Comparison of ENCODE assay signal across 9 mouse cellular contexts in genomic region chr11:5243812-5244748, GRCm38 (mm10). TPM values are rescaled to one million over a fixed set of nuclear protein-coding genes. Genes with fewer than 3 reads are reported as not detected.
A peak's percentile ranks its signal among the peaks of the same experiment; 100 is the strongest.
DNase-seq lines count a peak whose midpoint lies in the region; ATAC-seq and TF ChIP-seq lines count a peak whose summit lies in the region.
"Had no signal": no experiment of that assay in that cellular context is flagged by ENCODE, and none has a peak within 500 bp of the region (broad histone marks: within the 10 kb centered on the region; RNA-seq: fewer than 3 reads in every experiment).

No protein-coding gene starts in this region.

- TF ChIP-seq CTCF in small intestine, adult 2 months (IDR thresholded peaks at IDR 0.05; ENCODE audit: extremely low read depth, insufficient read length, insufficient replicate concordance, low read depth, low read length), result peak; percentile 6; the same call in 1 of the 2 replicates

- peak overlapping the region; percentile 35; the same call in 1 of the 2 replicates for H3K27ac ChIP-seq in forebrain, embryonic 15.5 days (replicated peaks)
- peak overlapping the region; percentile 87 for H3K27ac ChIP-seq in heart, embryonic 16.5 days (ENCODE audit: low read length)
- peak overlapping the region; percentile 14 for H3K27ac ChIP-seq in small intestine, adult 2 months (ENCODE audit: insufficient read depth, low read depth, low read length)

- no peak overlapping the region for H3K9ac ChIP-seq in forebrain, embryonic 15.5 days (replicated peaks)
- peak overlapping the region; percentile 65 for H3K9ac ChIP-seq in heart, embryonic 16.5 days (ENCODE audit: low read length)
- H3K9ac ChIP-seq: neural tube, embryonic 13.5 days had no signal

- WGBS in forebrain, embryonic 15.5 days, result 67% methylated on average over 24 of the region's 24 CpGs
- WGBS in heart, embryonic 16.5 days, result 22% methylated on average over 24 of the region's 24 CpGs
- WGBS in small intestine, adult 2 months, result 22% methylated on average over 24 of the region's 24 CpGs

- H3K4me3 ChIP-seq in forebrain, embryonic 15.5 days, result no peak overlapping the region
- peak overlapping the region; percentile 38 for H3K4me3 ChIP-seq in heart, embryonic 16.5 days (ENCODE audit: low read length)
- peak overlapping the region; percentile 30 for H3K4me3 ChIP-seq in small intestine, adult 2 months (ENCODE audit: low read depth, low read length)
- H3K4me3 ChIP-seq: neural tube, embryonic 13.5 days had no signal

- 0 out of 2 replicates have a peak, but pooled peaks have one; percentile 41 for ATAC-seq in forebrain, embryonic 15.5 days (replicated peaks)
- peak; percentile 68 for ATAC-seq in heart, embryonic 16.5 days (replicated peaks; ENCODE audit: extremely low read depth, insufficient read depth, low FRiP score)

- TF ChIP-seq POLR2A in small intestine, adult 2 months (IDR thresholded peaks at IDR 0.05; ENCODE audit: low read depth, low read length), result no peak

- peak; percentile 52 for DNase-seq in embryo, embryonic 11 days
- no peak for DNase-seq in embryo, embryonic 10 days (ENCODE audit: low spot score)
- DNase-seq in kidney, postnatal 10 days, result peak; percentile 66
- peak; percentile 41 to 68 for DNase-seq in lung, adult 18-20 months
- DNase-seq in cerebellum, adult 9-10 months, result no peak

- no peaks in the 10 kb centered on the region for H3K27me3 ChIP-seq in forebrain, embryonic 15.5 days
- H3K27me3 ChIP-seq in heart, embryonic 16.5 days (ENCODE audit: control insufficient read depth, insufficient read depth, low read length), result no peaks in the 10 kb centered on the region
- no peaks in the 10 kb centered on the region for H3K27me3 ChIP-seq in small intestine, adult 2 months (ENCODE audit: control insufficient read depth, insufficient read depth, low read length)
- H3K27me3 ChIP-seq: neural tube, embryonic 13.5 days had no signal

- no peak overlapping the region for H3K4me2 ChIP-seq in forebrain, embryonic 15.5 days (replicated peaks)
- peak overlapping the region; percentile 67 for H3K4me2 ChIP-seq in heart, embryonic 16.5 days (ENCODE audit: low read depth, low read length)
- H3K4me2 ChIP-seq: neural tube, embryonic 13.5 days had no signal

- H3K9me3 ChIP-seq in forebrain, embryonic 15.5 days, result no peaks in the 10 kb centered on the region
- no peaks in the 10 kb centered on the region for H3K9me3 ChIP-seq in heart, embryonic 16.5 days (replicated peaks; ENCODE audit: control insufficient read depth, low read length)
- H3K9me3 ChIP-seq: neural tube, embryonic 13.5 days had no signal

- peaks cover 21% of the 10 kb centered on the region for H3K4me1 ChIP-seq in forebrain, embryonic 15.5 days
- peaks cover 54% of the 10 kb centered on the region for H3K4me1 ChIP-seq in heart, embryonic 16.5 days (ENCODE audit: control insufficient read depth, insufficient read depth, low read length)
- H3K4me1 ChIP-seq in small intestine, adult 2 months (ENCODE audit: control insufficient read depth, insufficient read depth, insufficient read length, low read length), result peaks cover 3% of the 10 kb centered on the region; the same call in 1 of the 2 replicates

- H3K36me3 ChIP-seq in forebrain, embryonic 15.5 days, result no peaks in the 10 kb centered on the region
- H3K36me3 ChIP-seq in heart, embryonic 16.5 days (ENCODE audit: control insufficient read depth, insufficient read depth), result peaks cover 6% of the 10 kb centered on the region
- 0 out of 2 replicates have a peak, but pooled peaks cover 2% of the 10 kb centered on the region for H3K36me3 ChIP-seq in small intestine, adult 2 months (ENCODE audit: control insufficient read depth, insufficient read depth, low read length)

RNA-seq across cellular contexts. Expression of gene Kremen1, which starts 17.3 kb away (rescaled TPM):
- 5.4 and 6.5 TPM in 2 replicates for polyA plus RNA-seq in forebrain, embryonic 15.5 days (2015; fragmentation: Nextera tagmentation; extraction: Ambion mirVana)
- 28.1 and 34.0 TPM in 2 replicates for polyA plus RNA-seq in heart, embryonic 16.5 days (2015; fragmentation: Nextera tagmentation; extraction: Ambion mirVana)
- 5.3 and 7.8 TPM in 2 replicates for polyA plus RNA-seq in small intestine, adult 2 months (2012; rRNA removed)

Comparison
In these comparisons a context has a peak if more than half of its experiments do, and no peak if none do; other contexts are left out.
1. DNase-seq: peak in embryo, embryonic 11 days (single experiment), kidney, postnatal 10 days (single experiment) and lung, adult 18-20 months (2 of 2); none in embryo, embryonic 10 days (single experiment) and cerebellum, adult 9-10 months (single experiment).
2. H3K27ac ChIP-seq: peak in every context shown above with its lines; median percentile 87 in heart, embryonic 16.5 days; 35 in forebrain, embryonic 15.5 days; 14 in small intestine, adult 2 months.